Mouse (Mus musculus): ENCODE measurements around the gene Matn1.

Matn1 gene

DNA sequence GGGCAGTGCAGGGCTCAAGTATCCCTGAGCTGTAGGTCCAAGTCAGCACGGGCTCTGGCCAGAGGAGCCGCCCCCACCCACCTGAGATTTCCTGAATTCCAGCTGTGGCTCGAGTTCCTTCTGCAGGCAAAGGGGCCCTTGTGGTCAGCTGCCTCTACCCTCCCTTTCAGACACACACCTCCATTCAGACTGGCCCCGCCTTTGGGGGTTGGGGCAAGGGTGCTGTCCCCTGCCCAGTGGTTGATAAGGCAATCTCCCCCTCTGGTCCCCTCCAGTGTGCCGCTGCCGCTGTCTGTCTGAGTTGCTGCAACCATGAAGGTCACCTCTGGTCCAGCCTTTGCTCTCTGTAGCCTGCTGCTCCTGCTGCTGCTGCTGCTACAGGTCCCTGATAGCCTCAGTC is at the start of gene Matn1:
Matn1 (plus strand) TSS at position 274 of the 400 bp plus-strand sequence.
- no peak for DNase-seq (ENCODE audit: low spot score)

DNA sequence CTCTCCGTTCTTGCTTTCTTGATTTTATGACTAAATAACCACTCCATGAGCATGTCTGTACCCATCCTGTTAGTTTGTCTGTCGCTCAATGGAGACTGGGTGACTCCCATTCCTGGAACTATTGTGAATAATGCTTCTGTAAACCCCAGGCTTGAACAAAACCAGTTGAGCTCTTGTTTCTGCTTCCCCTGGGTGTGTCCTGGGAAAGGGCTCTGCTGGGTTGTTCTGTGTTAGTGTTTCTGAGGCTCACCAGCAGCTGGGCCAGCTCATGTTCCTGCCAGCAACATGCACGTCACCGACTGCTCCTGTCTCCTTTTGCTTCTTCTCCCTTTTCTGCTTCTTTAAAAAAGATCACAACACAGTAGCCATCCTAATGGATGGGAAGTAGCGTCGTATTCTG is 48.5 kb upstream of the Matn1 start:
- DNase-seq (ENCODE audit: low spot score) = no peak

DNA sequence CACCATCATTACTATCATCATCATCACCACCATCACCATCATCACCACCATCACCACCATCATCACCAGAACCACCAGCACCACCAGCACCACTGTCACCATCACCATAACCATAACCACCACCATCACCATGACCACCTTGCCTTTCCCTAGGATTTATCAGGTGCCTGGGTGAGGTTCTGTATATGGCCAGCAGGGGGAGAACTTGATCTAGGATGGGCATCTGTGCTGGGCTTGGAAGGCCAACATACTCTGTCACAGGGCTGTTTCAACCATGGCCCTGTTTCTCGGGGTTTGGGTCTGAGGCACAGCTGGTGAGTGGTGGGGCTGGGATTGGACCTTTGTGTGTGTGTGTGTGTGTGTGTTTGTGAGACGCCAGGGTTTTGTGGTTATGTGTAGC is 47.8 kb upstream of the Matn1 start:
- DNase-seq (ENCODE audit: low spot score) = no peak

DNA sequence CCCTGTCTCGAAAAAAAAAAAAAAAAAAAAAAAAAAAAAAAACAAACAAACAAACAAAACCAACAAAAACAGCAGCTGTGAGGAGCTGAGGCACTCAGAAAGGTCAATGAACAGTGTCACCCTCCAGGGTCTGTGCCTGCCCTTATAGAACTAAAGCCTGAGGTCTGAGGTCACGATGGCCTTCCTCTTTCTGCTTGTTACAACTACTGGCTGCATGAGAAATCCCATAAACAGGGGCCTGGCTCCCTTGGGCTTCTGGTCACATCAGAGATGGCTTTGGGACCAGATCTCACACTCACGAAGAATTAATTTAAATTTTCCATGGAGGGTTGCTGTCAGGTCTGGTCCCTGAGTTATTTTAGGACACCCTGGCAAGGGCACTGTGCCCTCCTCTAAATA is 44.8 kb upstream of the Matn1 start:
- no peak for DNase-seq (ENCODE audit: low spot score)

DNA sequence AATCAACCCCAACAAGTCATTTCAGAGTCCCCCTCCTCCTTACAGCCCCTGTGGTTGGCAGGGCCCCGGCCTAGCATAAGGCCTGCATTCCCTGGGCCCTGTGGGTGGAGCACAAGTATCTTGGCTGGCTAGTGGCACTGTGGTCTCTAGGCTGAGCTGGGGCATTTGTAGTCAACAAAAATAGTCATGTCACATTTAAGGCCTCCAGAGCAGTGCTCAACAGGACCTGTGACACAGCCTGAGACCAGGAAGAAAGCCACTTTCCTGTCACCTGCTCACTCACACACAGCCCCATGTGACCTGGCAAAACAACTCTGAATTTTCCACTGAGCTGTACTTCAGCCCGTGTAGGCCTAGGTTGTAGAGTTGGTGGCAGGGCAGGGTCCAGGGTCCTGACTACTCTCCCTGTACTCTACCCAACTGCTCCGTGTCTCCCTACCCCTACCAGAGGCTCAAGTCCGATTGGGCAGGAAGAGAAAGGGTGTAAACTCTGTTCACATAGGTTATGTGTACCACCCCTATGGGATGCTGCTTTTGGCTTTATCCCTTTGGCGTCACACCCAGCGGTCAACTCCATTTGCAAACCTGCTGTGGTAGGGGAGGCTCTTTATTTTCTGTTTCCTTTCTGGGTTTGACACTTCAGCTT is 44.3 kb upstream of the Matn1 start:
- no peak for DNase-seq (ENCODE audit: low spot score)

DNA sequence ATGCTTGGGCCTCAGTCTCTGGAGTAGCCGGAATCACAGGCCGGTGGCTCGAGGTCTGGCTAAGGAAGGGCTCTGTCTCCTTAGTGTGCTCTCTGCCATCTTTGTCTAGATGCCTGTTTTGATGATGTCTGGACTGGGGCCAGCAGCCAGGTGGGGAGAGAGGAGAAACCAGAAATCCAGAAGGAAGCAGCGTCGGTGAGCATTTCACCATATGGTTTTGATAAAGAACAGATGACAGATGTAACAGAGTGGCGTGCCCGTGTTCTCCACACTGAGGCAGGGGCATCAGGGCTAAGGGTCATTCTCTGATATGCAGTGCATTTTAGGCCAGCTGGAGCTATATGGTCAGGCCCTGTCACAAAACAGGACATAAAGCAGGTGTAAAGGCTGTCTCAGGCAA is 43.4 kb upstream of the Matn1 start:
- DNase-seq (ENCODE audit: low spot score) = no peak

DNA sequence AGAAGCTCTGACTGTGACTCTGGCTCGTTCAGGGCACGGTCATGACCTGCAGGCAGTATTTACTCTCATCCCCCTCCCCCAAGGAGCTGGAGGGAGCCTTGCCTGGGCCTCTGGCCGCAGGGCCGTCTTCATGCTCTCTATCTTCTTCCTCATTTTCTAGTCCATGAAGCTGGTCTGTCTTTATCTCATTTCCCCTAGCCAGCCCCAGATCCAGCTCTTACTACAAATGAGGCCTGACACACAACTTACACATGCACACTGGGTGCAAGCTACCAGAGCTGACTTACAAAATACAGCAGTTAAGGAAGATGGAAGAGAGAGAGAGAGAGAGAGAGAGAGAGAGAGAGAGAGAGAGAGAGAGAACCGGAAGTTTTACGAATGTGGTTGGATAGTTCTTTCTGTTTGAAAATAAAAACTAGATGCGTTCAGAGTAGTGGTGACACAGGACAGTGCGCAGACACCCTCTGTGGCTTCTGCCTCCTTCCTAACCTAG is 41.9 kb upstream of the Matn1 start:
- no peak for DNase-seq (ENCODE audit: low spot score)

DNA sequence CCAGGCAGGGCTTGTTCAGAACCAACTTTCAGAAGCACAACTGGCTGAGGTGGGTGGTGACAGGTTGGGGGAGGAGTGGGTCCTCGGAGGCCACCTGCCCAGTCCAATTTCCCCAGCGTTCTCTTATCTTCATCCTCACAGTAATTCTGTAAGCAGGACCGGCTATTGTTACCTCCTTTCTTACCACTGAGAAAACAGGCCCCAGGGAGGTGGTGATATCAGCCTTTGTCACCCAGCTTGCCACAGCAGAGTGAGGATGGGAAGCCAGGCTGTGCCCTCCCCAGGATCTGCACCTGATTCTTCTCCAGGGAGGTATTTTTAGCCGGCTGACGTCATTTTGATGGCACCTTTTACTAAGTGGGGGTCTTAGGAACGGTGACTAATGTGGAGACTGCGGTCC is 39.2 kb upstream of the Matn1 start:
- no peak for DNase-seq (ENCODE audit: low spot score)

DNA sequence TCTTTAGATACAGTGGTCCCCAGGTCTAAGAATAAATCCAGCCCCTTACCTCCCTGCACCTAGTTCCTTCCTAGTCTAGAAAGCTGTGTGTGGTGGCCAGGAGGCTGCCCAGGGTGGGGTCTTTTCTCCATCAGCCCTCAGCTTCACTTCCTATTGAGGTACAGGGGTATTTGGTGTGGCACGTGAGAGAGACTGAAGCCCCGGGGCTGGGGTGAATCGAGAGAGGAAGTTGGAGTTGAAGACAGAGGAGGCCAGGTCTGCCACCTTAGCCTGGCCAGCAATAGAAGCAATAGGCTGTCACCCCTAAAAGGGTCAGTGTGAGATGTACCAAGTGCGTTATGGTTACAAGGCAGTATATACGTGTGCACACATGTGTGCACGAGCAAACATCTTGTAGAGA is 38.3 kb upstream of the Matn1 start:
- no peak for DNase-seq (ENCODE audit: low spot score)

DNA sequence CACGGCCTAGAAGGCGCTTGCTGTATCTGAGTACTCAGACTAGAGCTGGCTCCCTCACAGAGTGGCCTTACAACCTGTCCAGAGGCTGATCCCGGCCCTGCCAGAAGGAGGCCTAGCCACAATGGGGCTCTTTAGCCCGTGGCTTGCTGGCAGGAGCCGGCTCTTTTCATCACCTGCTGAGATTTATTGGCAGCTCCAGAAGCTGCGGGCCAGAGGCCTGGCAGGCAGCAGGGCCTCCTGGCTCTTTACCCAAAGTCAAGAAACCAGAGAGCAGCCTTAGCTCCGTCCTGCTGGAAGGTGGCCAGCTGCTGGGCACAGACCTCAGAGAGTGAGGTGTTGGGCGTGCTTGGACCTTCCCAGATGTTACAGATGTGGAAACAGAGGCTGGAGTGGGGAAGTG is 37.9 kb upstream of the Matn1 start:
- DNase-seq (ENCODE audit: low spot score) = no peak

DNA sequence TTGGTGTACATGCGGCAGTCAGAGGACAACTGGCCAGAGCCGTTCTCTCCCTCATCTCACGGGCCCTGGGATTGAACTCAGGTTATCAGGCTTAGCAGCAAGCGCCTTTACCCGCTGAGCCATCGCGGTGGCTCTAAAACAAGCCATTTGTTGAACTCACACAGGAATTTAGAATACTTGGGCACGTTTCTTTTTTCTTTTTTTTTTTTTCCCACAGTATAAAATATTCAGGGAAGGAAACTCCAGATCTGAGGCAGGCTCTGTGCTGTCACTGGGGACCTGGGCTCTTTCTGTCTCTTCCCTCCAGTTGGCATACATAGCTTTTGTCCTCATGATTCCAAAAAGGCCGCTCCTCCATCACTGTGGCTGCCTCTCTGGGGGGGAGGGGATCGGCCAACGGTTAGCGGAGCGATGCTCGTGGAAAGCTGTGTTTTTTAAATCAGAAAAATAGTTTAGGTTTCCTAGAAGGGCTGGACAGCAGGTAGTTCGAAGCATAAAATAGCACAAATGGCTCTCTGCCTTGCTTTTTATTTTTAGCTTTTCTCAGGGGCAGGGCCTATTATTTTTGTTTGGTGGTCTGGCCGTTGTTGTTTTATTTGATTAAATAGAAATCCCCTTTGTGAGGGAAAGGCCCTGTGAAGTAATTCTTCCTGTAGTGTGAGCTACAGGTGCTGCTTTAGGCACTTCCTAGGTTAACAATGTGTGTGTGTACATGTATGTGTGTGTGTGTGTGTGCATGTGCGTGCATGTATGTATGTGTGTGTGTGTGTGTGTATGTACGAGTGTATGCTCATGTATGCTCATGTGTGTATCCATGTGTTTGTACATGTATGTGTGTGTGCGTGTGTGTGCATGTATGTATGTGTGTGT is 36.8 kb upstream of the Matn1 start:
- DNase-seq (ENCODE audit: low spot score) = no peak

DNA sequence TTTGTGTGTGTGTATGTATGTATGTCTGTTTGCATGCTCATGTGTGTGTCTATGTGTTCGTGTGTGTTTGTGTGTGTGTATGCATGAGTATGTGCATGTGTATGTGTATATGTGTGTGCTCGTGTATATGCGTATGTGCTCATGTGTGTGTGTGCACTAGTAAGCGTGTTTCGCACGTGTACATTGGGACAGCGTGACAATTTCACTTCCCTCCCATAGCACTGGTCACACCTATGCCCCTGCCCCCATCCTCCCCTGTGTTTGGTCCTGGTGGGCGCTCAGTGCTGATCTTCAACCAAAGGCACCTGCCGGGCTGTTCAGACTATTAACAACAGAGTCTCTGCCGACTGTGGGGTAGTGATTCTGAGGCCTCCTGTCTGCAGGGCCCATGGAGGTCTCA is 36.1 kb upstream of the Matn1 start:
- DNase-seq (ENCODE audit: low spot score) = no peak

DNA sequence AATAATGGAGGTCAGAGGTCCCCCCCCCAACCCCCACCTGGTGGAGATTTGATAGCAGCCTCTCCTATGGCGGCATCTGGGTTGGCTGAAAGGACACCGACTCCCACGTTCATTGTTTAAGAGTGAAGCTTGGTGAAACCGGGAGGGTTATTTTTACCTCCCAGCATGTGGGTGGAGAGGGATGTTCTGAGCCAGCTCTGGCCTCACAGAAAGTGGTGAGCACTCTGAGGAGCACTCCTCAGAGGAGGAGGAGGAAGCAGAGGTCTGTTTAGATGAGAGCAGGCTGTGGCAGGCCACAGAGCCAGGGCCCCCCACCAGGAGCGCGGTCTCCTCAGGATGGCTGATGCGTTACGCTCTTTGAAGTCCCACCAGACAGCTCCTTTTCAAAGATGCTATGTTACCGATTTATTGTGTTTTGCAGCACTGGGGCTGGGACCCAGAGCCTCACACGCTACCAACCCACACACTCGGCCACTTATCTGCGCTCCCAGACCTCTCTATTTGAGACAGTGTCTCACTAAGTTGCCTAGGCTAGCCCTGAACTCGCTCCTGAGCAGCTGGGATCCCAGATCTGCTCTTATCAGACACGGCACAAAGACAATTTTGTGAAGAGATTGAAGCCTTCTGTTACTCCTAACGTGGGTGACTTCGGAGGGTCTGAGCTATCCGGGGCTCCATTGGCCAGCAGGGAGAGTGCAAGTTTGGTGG is 34.9 kb upstream of the Matn1 start:
- DNase-seq (ENCODE audit: low spot score) = no peak

DNA sequence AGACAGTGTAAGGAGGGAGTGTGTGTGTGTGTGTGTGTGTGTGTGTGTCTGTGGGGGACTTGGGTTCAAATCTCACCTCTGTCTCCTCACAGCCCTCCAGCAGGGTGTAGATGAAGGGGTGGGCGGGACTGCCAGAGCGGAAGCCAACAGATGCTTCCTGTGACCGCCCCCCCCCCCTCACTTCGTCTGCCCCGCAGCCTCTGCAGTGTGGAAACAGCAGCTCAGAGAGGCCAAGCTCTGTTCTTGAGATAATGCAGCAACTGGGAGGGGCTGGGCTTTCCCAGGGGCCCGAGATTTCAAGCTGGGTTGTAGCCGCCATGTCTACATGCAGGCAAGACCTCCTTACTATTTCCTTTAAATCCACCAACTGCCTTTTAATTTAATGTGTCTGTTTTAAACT is 33.5 kb upstream of the Matn1 start:
- no peak for DNase-seq (ENCODE audit: low spot score)

DNA sequence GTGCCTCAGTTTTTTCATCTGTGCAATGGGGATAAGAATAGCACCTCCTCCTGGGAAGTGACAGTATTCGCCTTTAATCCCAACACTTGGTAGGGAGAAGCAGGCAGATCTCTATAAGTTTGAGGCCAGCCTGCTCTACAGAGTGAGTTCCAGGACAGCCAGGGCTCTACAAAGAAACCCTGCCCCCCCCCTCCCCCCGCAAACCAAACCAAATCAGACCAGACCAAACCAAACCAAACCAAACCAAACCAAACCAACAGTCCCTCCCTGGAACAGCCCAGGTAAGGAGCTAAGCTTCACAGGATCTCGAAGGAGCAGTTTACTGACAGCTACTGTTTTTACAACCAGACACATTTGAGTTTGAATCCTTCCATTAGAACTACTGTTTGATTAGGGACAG is 31.6 kb upstream of the Matn1 start:
- DNase-seq (ENCODE audit: low spot score) = no peak

DNA sequence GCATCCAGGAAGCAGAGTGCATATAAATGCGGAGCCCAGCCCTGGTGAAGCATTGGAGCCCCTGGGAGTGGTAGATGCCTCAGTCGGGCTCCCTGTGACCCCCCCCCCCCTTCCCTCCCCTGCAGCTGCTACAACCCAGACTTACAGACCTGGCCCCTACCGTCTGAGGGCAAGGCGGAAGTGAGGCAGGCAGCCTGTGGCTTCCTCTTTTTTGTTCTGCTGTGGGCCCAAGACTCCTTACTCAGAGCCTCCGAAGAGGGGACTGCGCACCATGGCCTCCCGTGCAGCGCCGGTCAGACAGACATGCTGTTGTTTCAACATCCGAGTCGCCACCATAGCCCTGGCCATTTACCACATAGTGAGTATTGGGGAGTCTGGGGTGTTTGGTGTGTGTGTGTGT is 31.1 kb upstream of the Matn1 start, which contains the start of gene Laptm5:
Laptm5 (plus strand) TSS at position 49 of the 400 bp plus-strand sequence.
- DNase-seq (ENCODE audit: low spot score) = no peak

DNA sequence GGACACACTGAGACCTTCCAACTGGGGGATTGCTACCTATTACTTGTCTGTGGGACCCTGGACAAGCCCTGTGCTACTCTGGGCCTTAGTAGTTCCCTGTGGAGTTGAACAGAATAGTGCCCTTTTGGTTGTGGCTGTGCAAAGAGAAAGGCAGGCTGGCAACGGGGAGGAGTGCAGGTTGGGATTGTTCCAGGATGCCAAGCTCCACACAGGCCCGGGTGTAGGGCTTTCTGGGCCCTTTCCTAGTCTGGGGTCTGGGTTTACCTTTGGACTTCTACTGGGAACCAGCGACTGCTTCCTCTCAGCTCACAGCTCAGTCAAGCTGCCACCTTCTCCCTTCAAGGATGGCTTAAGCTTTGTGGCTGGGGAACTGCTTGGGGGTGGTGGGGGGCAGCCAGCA is 30.7 kb upstream of the Matn1 start:
- no peak for DNase-seq (ENCODE audit: low spot score)

DNA sequence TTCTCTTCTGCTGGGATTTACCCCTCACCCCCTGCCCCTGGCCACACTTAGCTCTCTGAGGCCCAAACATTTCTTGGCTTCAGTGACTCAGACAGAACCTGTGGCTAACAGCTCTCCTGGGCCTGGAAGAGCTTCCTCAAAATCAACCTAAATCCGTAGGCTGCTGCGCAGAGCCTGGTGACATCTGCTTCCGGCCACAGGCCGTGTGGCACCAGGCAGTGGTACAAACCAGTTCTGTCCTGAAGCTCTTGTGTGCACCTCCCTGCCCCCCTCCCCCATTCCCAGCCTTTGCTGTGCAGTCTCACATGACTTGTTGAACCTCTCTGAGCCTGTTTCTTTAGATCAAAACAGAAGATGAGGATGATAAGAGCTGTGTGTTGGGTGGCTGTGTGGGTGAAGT is 30.2 kb upstream of the Matn1 start:
- DNase-seq (ENCODE audit: low spot score) = no peak

DNA sequence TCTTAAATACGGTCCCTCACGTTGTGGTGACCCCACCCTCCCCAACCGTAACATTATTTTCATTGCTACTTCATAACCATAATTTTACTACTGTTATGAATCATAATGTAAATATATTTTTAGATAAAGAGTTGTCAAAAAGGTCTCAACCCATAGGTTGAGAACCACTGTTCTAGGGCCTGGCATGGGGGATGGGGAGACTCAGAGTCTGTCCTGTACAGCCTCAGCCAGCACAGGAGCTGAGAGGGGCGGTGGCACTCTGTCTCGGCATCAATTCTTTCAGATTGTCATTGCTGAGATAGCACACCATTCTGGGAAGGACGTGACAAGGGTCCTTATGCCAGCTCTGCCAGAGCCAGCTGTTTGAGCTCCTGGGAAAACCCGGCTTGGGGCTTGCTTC is 29.7 kb upstream of the Matn1 start:
- no peak for DNase-seq (ENCODE audit: low spot score)

DNA sequence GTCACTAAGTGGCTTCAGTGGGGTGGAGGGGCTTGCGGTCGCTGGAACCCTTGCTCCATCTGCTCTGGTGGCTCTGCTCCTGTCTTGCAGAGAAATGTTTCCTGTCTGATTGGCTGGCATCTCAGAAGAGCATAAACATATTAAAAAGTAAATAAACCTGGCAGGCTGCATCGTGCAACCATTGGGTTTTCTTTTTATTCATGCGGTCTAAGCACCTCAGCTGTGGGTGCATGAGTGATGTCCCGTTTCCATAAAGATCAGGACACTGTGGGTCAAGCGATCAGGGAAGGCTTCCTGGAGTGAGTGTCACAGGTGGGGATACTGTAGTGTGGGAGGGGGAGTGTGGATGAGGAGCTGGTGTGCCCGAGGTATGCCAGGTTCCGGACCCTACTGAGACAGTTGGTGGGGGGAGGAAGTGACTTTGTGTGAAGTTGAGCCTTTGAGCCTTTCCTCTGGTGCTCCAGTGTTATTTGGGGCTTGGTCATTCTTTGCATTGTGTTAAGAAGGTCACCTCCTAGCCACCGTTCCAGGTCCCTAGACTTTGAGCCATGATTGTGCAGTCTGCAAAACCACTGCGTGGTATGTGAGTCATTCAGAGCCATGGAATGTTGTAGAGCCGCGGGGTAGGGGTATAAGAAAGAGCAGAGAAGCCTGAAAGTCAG is 29.0 kb upstream of the Matn1 start:
- no peak for DNase-seq (ENCODE audit: low spot score)

DNA sequence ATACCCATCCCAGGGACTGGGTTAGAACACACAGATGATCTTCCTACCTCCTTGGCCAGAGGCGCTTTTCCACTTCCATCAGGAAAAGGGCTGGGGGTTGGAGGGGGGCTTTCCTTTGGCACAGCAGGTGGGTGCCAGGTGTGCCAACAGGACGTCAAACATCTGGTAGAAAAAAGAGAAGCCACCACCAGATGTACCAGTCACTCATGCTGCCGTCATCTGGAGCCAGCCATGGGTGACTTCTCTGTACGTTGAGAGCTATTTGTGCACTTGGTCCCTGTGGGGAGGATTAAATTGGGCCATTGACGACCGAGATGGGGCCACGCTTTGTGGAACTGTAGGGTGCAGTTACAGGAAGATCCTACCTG is 28.5 kb upstream of the Matn1 start:
- no peak for DNase-seq (ENCODE audit: low spot score)

DNA sequence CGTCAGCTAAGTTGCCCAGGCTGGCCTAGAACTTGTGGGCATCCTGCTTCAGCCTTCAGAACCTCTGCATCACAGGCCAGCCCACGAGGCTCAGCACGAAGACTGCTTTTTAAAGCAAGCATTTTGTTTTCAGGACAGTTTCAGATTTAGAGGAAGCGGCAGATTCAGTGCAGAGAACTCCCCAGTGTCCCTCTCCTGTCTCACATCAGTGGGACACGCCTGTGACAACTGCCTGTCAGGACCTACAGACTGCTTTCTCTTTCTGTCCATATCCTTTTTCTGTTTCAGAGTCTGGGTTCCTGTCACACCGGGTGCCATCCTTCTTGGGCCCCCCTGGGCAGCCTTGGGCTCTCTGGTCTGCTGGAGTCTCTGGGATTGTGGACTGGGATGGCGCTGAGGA is 27.5 kb upstream of the Matn1 start:
- no peak for DNase-seq (ENCODE audit: low spot score)
